Mouse (Mus musculus) v-Abl transformed pro-B cells (cell line): ENCODE results near the gene Plekhg6.

ENCODE experiments used
- in situ Hi-C, 2 experiments: fragments of 400-800 bp; cut with MboI; formaldehyde crosslinking; loops; one replicate each; pipeline ENCODE4 v1.15.1; 2025; ENCODE audit not compliant: unreplicated experiment in 2 of 2

Gene Plekhg6

GRCm38 (mm10) chr6:125380372-125381360, at the start of gene Plekhg6:
Gene Plekhg6 (minus strand): TSS chr6:125380793.
- in situ Hi-C loops: no loop called here

- in situ Hi-C loops: no loop called here
These were observed 49.1 kb upstream of the Plekhg6 start for GRCm38 (mm10) chr6:125429741-125430140.

- in situ Hi-C loops: no loop called here
These were observed 46.1 kb upstream of the Plekhg6 start for GRCm38 (mm10) chr6:125426383-125427360.

GRCm38 (mm10) chr6:125425205-125426090, 44.9 kb upstream of the Plekhg6 start:
- in situ Hi-C loops: no loop called here

GRCm38 (mm10) chr6:125424156-125424555, 43.6 kb upstream of the Plekhg6 start:
- in situ Hi-C loops: no loop called here

GRCm38 (mm10) chr6:125423507-125423906, 42.9 kb upstream of the Plekhg6 start:
- in situ Hi-C loops: no loop called here

- in situ Hi-C loops: no loop called here
These were observed 42.5 kb upstream of the Plekhg6 start for GRCm38 (mm10) chr6:125423099-125423498.

- in situ Hi-C loops: no loop called here
These were observed 41.6 kb upstream of the Plekhg6 start for GRCm38 (mm10) chr6:125422051-125422822.

GRCm38 (mm10) chr6:125420458-125421063, 40.0 kb upstream of the Plekhg6 start:
- in situ Hi-C loops: no loop called here

GRCm38 (mm10) chr6:125418744-125419143, 38.2 kb upstream of the Plekhg6 start:
- in situ Hi-C loops: no loop called here

GRCm38 (mm10) chr6:125413326-125413725, 32.7 kb upstream of the Plekhg6 start:
- in situ Hi-C loops: no loop called here

GRCm38 (mm10) chr6:125411661-125412060, 31.1 kb upstream of the Plekhg6 start:
- in situ Hi-C loops: no loop called here

GRCm38 (mm10) chr6:125410995-125411547, 30.5 kb upstream of the Plekhg6 start:
- in situ Hi-C loops: no loop called here

- in situ Hi-C loops: no loop called here
These were observed 30.0 kb upstream of the Plekhg6 start for GRCm38 (mm10) chr6:125410551-125410950.

GRCm38 (mm10) chr6:125407657-125408056, 27.1 kb upstream of the Plekhg6 start:
- in situ Hi-C loops: no loop called here

GRCm38 (mm10) chr6:125407224-125407623, 26.6 kb upstream of the Plekhg6 start:
- in situ Hi-C loops: no loop called here

GRCm38 (mm10) chr6:125405461-125406382, 25.1 kb upstream of the Plekhg6 start:
- in situ Hi-C loops: no loop called here
